ENCODE assay signal across 9 mouse cellular contexts in genomic region chr8:12564307-12564706, GRCm38 (mm10). TPM values are rescaled to one million over a fixed set of nuclear protein-coding genes. Genes with fewer than 3 reads are reported as not detected.
DNase-seq lines count a peak whose midpoint lies in the region; ATAC-seq and TF ChIP-seq lines count a peak whose summit lies in the region.
"Had no signal": no experiment of that assay in that cellular context is flagged by ENCODE, and none has a peak within 500 bp of the region (broad histone marks: within the 10 kb centered on the region; RNA-seq: fewer than 3 reads in every experiment).

No protein-coding gene starts in this region.

- ATAC-seq in intestine, embryonic 14.5 days (replicated peaks; ENCODE audit: low FRiP score, low TSS enrichment, low read depth) = no peak
- ATAC-seq in intestine, embryonic 15.5 days = no peak
- ATAC-seq in Patski = peak; percentile 48
- peak; percentile 67 for ATAC-seq in midbrain, embryonic 13.5 days
- ATAC-seq in erythroblast, adult 5-6 weeks (replicated peaks; ENCODE audit: low FRiP score, poor library complexity, severe bottlenecking) = no peak

- no peaks in the 10 kb centered on the region for H3K9me3 ChIP-seq in intestine, embryonic 14.5 days (ENCODE audit: control insufficient read depth, low read length)
- H3K9me3 ChIP-seq in intestine, embryonic 15.5 days = no peaks in the 10 kb centered on the region
- H3K9me3 ChIP-seq in midbrain, embryonic 13.5 days = no peaks in the 10 kb centered on the region

- H3K36me3 ChIP-seq in intestine, embryonic 14.5 days (ENCODE audit: control insufficient read depth, insufficient read depth, low read length) = no peaks in the 10 kb centered on the region
- H3K36me3 ChIP-seq in intestine, embryonic 15.5 days = no peaks in the 10 kb centered on the region
- H3K36me3 ChIP-seq in midbrain, embryonic 13.5 days = no peaks in the 10 kb centered on the region

- no peak overlapping the region for H3K4me2 ChIP-seq in intestine, embryonic 14.5 days (ENCODE audit: low read length)
- H3K4me2 ChIP-seq in intestine, embryonic 15.5 days (replicated peaks) = no peak overlapping the region
- H3K4me2 ChIP-seq in midbrain, embryonic 13.5 days (replicated peaks) = no peak overlapping the region

- WGBS in intestine, embryonic 14.5 days = 6% methylated on average over 4 of the region's 4 CpGs
- WGBS in intestine, embryonic 15.5 days = 4% methylated on average over 4 of the region's 4 CpGs
- WGBS in midbrain, embryonic 13.5 days = 4% methylated on average over 4 of the region's 4 CpGs

- in situ Hi-C loops in Patski (cut with MboI; ENCODE audit: low pct_unique_long_range_greater_than_20kb) = loop anchor here (5.0 to 10.0 kb wide), 2 partner anchors 567 to 610 kb away; no protein-coding TSS in a partner anchor

- CTCF ChIA-PET in Patski (lab: Charles Lee) = interaction anchor here (0.6 to 2.6 kb wide), 8 partner anchors 9 to 565 kb away, joined by 3 to 8 read pairs (median 4); partner anchors contain the start of gene Spaca7

- POLR2A ChIA-PET in Patski (lab: Charles Lee) = no interaction called here

- peak; percentile 86 for TF ChIP-seq CTCF in Patski (IDR thresholded peaks at IDR 0.05)

- no peak overlapping the region for H3K4me3 ChIP-seq in intestine, embryonic 14.5 days (ENCODE audit: low read depth, low read length)
- no peak overlapping the region for H3K4me3 ChIP-seq in intestine, embryonic 15.5 days (replicated peaks)
- no peak overlapping the region for H3K4me3 ChIP-seq in midbrain, embryonic 13.5 days (replicated peaks)

- no peaks in the 10 kb centered on the region for H3K4me1 ChIP-seq in intestine, embryonic 14.5 days (replicated peaks; ENCODE audit: control insufficient read depth, insufficient read depth, low read length)
- H3K4me1 ChIP-seq in intestine, embryonic 15.5 days (replicated peaks) = no peaks in the 10 kb centered on the region
- H3K4me1 ChIP-seq in midbrain, embryonic 13.5 days (replicated peaks) = peaks cover 17% of the 10 kb centered on the region

- H3K27me3 ChIP-seq in intestine, embryonic 14.5 days (replicated peaks; ENCODE audit: control insufficient read depth, insufficient read depth, low read length) = peaks cover 26% of the 10 kb centered on the region
- peaks cover 14% of the 10 kb centered on the region; the same call in 1 of the 2 replicates for H3K27me3 ChIP-seq in intestine, embryonic 15.5 days (replicated peaks)
- peaks cover 13% of the 10 kb centered on the region for H3K27me3 ChIP-seq in Patski
- peaks cover 58% of the 10 kb centered on the region for H3K27me3 ChIP-seq in midbrain, embryonic 13.5 days

- DNase-seq in intestine, embryonic 14.5 days (ENCODE audit: low spot score) = peak; percentile 68
- DNase-seq in Patski (ENCODE audit: low read depth, low spot score) = no peak
- peak; percentile 17 for DNase-seq in fibroblast of lung, adult 2 months (ENCODE audit: low read depth)
- DNase-seq in kidney, postnatal 14 days = peak; percentile 48
- DNase-seq in natural killer cell, adult 2 months (ENCODE audit: low spot score in 2 of 2) = no peak

- H3K9ac ChIP-seq in intestine, embryonic 14.5 days (ENCODE audit: low read length) = no peak overlapping the region
- no peak overlapping the region for H3K9ac ChIP-seq in intestine, embryonic 15.5 days
- no peak overlapping the region for H3K9ac ChIP-seq in midbrain, embryonic 13.5 days (replicated peaks)

- no peak overlapping the region for H3K27ac ChIP-seq in intestine, embryonic 14.5 days (ENCODE audit: low read depth)
- H3K27ac ChIP-seq in intestine, embryonic 15.5 days = no peak overlapping the region
- no peak overlapping the region for H3K27ac ChIP-seq in midbrain, embryonic 13.5 days

RNA-seq across cellular contexts. Expression of gene Spaca7, which starts 8.5 kb away (rescaled TPM):
- not detected in 2 replicates for polyA plus RNA-seq in intestine, embryonic 14.5 days (2014; fragmentation: Nextera tagmentation; extraction: Ambion mirVana)
- polyA plus RNA-seq in intestine, embryonic 15.5 days (2015; fragmentation: Nextera tagmentation; extraction: Ambion mirVana) = 0.33 TPM in 1 of 2 replicates, not detected in the other
- 12.9 TPM for polyA plus RNA-seq in Patski (2021)
- not detected in 2 replicates for polyA plus RNA-seq in midbrain, embryonic 13.5 days (2015; fragmentation: Nextera tagmentation; extraction: Ambion mirVana)
- total RNA-seq in erythroblast, adult 5-6 weeks (2015; ENCODE audit: low replicate concordance) = not detected in 2 replicates
- not detected in 2 replicates for total RNA-seq in erythroblast, adult 5-6 weeks (2017; ENCODE audit: low replicate concordance)
- polyA plus RNA-seq: liver, embryonic 16.5 days had no signal

Comparison
In these comparisons a context has a peak if more than half of its experiments do, and no peak if none do; other contexts are left out.
1. ATAC-seq: peak in Patski (single experiment) and midbrain, embryonic 13.5 days (single experiment); none in intestine, embryonic 14.5 days (single experiment), intestine, embryonic 15.5 days (single experiment) and erythroblast, adult 5-6 weeks (single experiment).
2. DNase-seq: peak in intestine, embryonic 14.5 days (single experiment), fibroblast of lung, adult 2 months (single experiment) and kidney, postnatal 14 days (single experiment); none in Patski (single experiment) and natural killer cell, adult 2 months (0 of 2).
3. RNA of gene Spaca7, which starts 8.5 kb away (polyA plus RNA-seq): 12.9 TPM in Patski (single experiment); not detected in intestine, embryonic 14.5 days, 0.33 TPM in intestine, embryonic 15.5 days and not detected in midbrain, embryonic 13.5 days; every median in the first group is over 10 times any median in the second.